Mouse (Mus musculus) midbrain, embryonic 16.5 days (tissue): ENCODE data around the gene Dip2b. TPM values are rescaled to one million over a fixed set of nuclear protein-coding genes. Genes with fewer than 3 reads are reported as not detected.

Experiments
- ATAC-seq: fragments of 200-750 bp; cut with Nextera tagmentation; 2 replicates; pipeline ENCODE4 v1.8.0; 2017; ENCODE audit warnings: moderate TSS enrichment
- H3K27ac ChIP-seq: fragments of 300-500 bp; sonication (generic); 2 replicates; pipeline ENCODE4 v1.5.1; 2014; ENCODE audit warnings: mild to moderate bottlenecking, low read length, mixed read lengths
- H3K27me3 ChIP-seq: fragments of 300-500 bp; sonication (generic); 2 replicates; pipeline ENCODE4 v1.6.1; 2014; ENCODE audit warnings: low read depth, low read length, mixed read lengths; ENCODE audit not compliant: control insufficient read depth, insufficient read depth
- H3K36me3 ChIP-seq: fragments of 300-500 bp; sonication (generic); 2 replicates; pipeline ENCODE4 v1.6.1; 2014; ENCODE audit warnings: mild to moderate bottlenecking, low read length, moderate library complexity, mixed read lengths; ENCODE audit not compliant: control insufficient read depth, insufficient read depth
- H3K4me1 ChIP-seq: fragments of 300-500 bp; sonication (generic); 2 replicates; pipeline ENCODE4 v1.6.1; 2014; ENCODE audit warnings: mild to moderate bottlenecking, low read length, mixed read lengths; ENCODE audit not compliant: control insufficient read depth, insufficient read depth
- H3K4me2 ChIP-seq: fragments of 300-500 bp; sonication (generic); 2 replicates; pipeline ENCODE4 v1.6.1; 2014; ENCODE audit warnings: mild to moderate bottlenecking, low read length, mixed read lengths
- H3K4me3 ChIP-seq: fragments of 300-500 bp; sonication (generic); 2 replicates; pipeline ENCODE4 v1.5.1; 2014; ENCODE audit warnings: low read depth, mild to moderate bottlenecking, low read length, moderate library complexity, mixed read lengths
- H3K9ac ChIP-seq: fragments of 300-500 bp; sonication (generic); 2 replicates; pipeline ENCODE4 v1.6.1; 2014; ENCODE audit warnings: low read depth, low read length, mixed read lengths
- H3K9me3 ChIP-seq: fragments of 300-500 bp; sonication (generic); replicated peaks from 2 replicates; pipeline ENCODE4 v1.6.1; 2014; ENCODE audit warnings: mild to moderate bottlenecking, low read length, mixed read lengths; ENCODE audit not compliant: control insufficient read depth, poor library complexity, severe bottlenecking
- WGBS: fragments of 180-500 bp; shearing (Covaris S2); extraction: QIAGEN DNeasy Blood & Tissue Kit; methylation state at CpG from one replicate; pipeline ENCODE4 v1.1.7; 2014; 5-methylcytosine and 5-hydroxymethylcytosine counted together
- polyA plus RNA-seq: library from polyadenylated mRNA; unstranded; fragments of >200 nt; fragmentation: Nextera tagmentation; extraction: Ambion mirVana; gene quantifications from 2 replicates; pipeline ENCODE4 v1.2.1, GENCODE M21; 2015

Dip2b gene
- polyA plus RNA-seq: 16.5 and 18.3 TPM in 2 replicates

DNA sequence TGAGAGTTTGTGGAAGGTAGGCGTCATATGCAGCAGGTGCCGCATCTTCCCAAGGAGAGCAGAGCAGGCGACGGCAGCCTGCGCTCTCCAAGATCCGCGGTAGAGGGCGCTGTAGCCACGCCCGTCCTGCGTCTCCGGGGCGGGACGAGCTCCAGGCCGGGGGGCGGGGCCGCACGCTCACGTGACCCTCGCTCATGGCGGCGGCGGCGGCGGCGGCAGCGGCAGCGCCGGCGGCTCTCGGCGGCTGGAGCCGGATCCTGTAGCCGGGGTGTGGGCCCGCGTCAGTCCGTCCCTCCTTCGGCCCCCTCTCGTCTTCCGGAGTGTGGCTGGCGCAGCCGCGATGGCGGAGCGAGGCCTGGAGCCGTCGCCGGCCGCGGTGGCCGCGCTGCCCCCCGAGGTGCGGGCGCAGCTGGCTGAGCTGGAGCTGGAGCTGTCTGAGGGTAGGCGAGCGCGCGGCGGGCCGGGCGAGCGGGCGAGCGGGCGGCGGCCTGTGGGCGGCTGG is at the start of gene Dip2b:
TSS of gene Dip2b (plus strand) at position 195 of the 502 bp plus-strand sequence.
- Histone ChIP-seq H3K9me3 (no peaks in the 10 kb centered on the region), H3K9ac (peak within 1 kb of the TSS; percentile 99), H3K4me1 (peaks cover 24% of the 10 kb centered on the region), H3K4me2 (peak within 1 kb of the TSS; percentile 74), H3K27ac (peak within 1 kb of the TSS; percentile 99), H3K36me3 (no peaks in the 10 kb centered on the region), H3K27me3 (no peaks in the 10 kb centered on the region), H3K4me3 (peak within 1 kb of the TSS; percentile 91)
- peak; percentile 92 for ATAC-seq
- WGBS: 0% methylated on average over 32 of the region's 68 CpGs

DNA sequence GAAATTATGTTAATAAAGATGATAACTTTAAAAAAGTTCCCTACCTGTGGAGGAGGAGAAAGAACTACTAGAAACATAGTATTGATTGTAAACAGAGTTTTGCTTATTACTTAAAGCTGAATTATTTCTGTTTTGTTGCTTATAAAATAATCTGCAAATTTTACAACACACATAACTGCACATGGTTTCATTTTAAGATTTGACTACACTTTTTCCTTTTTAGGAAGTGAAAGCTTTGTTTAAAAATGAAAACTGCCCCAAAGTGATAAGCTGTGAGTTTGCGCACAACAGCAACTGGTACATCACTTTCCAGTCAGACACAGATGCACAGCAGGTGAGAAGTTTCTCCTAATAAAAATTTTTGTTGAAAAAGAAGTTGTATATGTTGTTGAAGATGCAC is 45.4 kb upstream of the Dip2b start:
- no peak overlapping the region for H3K9ac ChIP-seq
- no peak overlapping the region for H3K27ac ChIP-seq
- peaks cover 8% of the 10 kb centered on the region for H3K36me3 ChIP-seq
- ATAC-seq: no peak
- H3K4me2 ChIP-seq: no peak overlapping the region
- no peaks in the 10 kb centered on the region for H3K4me1 ChIP-seq
- H3K9me3 ChIP-seq: no peaks in the 10 kb centered on the region
- H3K27me3 ChIP-seq: no peaks in the 10 kb centered on the region
- no peak overlapping the region for H3K4me3 ChIP-seq
- WGBS: 100% methylated on average over 1 of the region's 1 CpGs

DNA sequence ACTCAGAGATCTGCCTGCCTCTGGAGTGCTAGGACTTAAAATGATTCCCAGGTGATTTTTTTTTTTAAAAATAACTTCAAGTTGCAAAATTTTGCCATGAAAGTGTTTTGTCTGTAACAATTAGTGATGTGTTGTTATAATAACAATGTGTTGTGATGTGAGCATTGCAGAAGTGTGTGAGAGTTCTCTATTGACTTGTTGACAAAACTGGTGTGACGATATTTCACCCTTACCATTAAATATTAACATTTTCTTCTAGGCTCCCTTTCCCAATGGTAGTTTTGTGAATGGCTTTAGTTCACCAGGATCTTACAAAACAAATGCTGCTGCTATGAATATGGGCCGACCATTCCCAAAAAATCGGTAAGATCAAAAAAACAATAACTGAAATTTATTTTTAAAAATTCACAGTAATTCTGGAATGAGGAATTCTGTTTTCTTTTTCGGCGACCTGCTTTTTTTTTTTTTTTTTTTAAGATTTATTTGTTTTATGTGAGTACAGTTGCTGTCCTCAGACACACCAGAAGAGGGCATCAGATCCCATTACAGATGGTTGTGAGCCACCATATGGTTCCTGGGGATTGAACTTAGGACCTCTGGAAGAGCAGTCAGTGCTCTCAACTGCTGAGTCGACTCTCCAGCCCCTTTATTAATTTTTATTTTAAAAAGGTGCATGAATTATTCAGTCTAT is 41.2 kb upstream of the Dip2b start:
- H3K27ac ChIP-seq: no peak overlapping the region
- WGBS: 94% methylated on average over 6 of the region's 6 CpGs
- no peak for ATAC-seq
- H3K9me3 ChIP-seq: no peaks in the 10 kb centered on the region
- no peak overlapping the region for H3K4me2 ChIP-seq
- H3K9ac ChIP-seq: no peak overlapping the region
- H3K4me1 ChIP-seq: no peaks in the 10 kb centered on the region
- H3K4me3 ChIP-seq: no peak overlapping the region
- no peaks in the 10 kb centered on the region for H3K27me3 ChIP-seq
- peaks cover 17% of the 10 kb centered on the region for H3K36me3 ChIP-seq

DNA sequence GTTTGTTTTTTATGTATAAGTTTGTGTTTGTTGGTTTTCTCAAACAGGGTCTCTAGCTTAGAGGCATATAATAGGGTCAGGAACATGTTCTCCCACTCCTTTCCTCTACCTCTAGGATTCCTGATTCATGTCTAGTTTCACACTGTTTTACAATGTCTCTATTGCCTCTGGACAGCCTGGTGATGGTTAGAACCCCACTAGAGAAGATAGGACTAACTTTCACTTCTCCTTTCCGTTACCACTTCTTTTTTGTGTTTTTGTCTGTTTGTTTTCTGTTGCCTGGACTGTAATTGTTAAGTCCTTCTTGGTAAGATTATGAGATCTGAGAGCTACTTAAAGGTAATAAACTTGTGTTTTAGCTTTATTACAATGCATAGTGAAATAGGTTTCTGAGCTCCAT is 39.1 kb upstream of the Dip2b start:
- H3K27me3 ChIP-seq: no peaks in the 10 kb centered on the region
- no peak overlapping the region for H3K27ac ChIP-seq
- no peaks in the 10 kb centered on the region for H3K4me1 ChIP-seq
- WGBS: 98% methylated on average over 1 of the region's 1 CpGs
- no peaks in the 10 kb centered on the region for H3K9me3 ChIP-seq
- H3K36me3 ChIP-seq: peaks cover 16% of the 10 kb centered on the region
- H3K9ac ChIP-seq: no peak overlapping the region
- no peak overlapping the region for H3K4me2 ChIP-seq
- no peak for ATAC-seq
- no peak overlapping the region for H3K4me3 ChIP-seq

DNA sequence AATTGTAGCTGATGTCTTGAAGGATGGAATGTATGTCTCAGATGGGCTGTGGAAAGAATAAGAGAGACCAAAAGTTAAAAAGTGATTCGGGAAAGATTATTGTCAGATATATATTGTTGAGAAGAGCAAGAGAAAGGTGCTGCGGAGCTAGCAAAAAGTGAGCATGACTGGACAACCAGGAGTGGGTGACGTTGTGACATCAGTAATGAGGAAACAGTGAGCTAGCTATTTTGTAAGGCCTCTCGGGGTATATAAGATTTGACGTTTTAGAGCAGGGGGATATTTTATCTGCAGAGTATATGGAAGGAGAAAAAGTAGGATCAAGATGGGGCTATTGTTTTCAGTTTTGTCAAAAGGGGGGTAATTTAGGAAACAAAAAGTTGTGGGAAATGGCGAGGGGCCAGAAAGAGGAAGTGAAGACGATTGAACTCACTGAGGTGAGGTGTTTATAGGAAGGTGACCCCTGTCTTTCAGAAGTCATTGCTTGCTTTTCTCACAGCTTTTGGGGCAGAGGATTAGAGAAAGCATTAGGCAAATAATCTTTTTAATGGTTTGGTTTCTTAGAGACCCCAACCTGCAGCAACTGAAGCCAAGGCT is 33.7 kb upstream of the Dip2b start:
- Histone ChIP-seq H3K36me3 (peaks cover 32% of the 10 kb centered on the region), H3K4me1 (no peaks in the 10 kb centered on the region), H3K4me2 (no peak overlapping the region), H3K4me3 (no peak overlapping the region), H3K27ac (no peak overlapping the region), H3K9me3 (no peaks in the 10 kb centered on the region), H3K27me3 (no peaks in the 10 kb centered on the region), H3K9ac (no peak overlapping the region)
- WGBS: 92% methylated on average over 7 of the region's 7 CpGs
- ATAC-seq: no peak

DNA sequence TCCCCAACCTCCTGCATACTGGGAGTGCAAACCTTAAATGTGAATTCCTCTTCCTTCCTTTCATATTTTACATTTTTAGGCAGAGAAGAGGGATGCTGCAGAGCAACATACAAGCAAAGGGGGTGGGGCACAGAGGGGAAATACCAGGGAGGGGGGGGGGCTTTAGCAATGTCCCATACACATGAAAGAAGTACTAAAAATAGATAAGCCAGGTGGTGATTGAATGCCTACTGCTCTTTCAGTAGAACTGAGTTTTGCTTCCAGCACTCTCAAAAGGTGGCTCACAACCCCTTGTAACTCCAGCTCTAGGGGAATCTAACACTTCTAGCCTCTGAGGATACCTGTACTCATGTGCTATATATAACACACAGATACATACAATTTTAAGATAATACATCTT is 32.3 kb upstream of the Dip2b start:
- no peak for ATAC-seq
- Histone ChIP-seq H3K27ac (no peak overlapping the region), H3K4me1 (no peaks in the 10 kb centered on the region), H3K36me3 (peaks cover 34% of the 10 kb centered on the region), H3K4me2 (no peak overlapping the region), H3K9ac (no peak overlapping the region), H3K27me3 (no peaks in the 10 kb centered on the region), H3K4me3 (no peak overlapping the region), H3K9me3 (no peaks in the 10 kb centered on the region)

DNA sequence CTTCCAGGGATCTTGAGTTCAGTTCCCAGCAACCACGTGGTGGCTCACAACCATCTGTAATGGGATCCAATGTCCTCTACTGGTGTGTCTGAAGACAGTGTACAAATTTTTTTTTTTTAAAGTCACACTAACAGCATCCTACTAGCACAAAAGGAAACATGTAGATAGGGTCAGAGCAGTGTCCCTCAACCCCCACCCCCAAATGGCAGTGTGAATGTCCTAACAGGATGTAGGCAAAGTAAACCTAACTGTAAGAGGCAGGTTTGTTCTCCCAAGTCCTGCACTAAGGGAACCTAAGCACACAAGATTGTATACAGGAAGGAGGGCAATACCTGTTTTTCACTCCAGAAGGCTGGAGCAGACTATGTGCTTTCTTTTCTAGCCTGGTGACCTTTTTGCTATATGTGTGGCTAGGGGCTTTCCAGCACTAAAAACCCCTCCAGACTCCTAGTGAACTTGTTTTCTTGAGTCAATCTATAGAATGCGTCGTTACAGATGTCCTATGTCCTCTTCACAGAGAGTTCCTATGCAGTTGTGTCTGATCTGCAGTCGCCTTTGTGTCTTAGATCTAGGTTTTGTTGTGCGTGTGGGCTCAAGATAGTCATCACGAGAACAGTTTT is 20.1 kb upstream of the Dip2b start:
- WGBS: 61% methylated on average over 6 of the region's 6 CpGs
- no peak for ATAC-seq
- Histone ChIP-seq H3K9me3 (no peaks in the 10 kb centered on the region), H3K36me3 (no peaks in the 10 kb centered on the region; the same call in 1 of the 2 replicates), H3K4me2 (no peak overlapping the region), H3K4me3 (no peak overlapping the region), H3K9ac (no peak overlapping the region), H3K27me3 (no peaks in the 10 kb centered on the region), H3K27ac (no peak overlapping the region), H3K4me1 (no peaks in the 10 kb centered on the region)

DNA sequence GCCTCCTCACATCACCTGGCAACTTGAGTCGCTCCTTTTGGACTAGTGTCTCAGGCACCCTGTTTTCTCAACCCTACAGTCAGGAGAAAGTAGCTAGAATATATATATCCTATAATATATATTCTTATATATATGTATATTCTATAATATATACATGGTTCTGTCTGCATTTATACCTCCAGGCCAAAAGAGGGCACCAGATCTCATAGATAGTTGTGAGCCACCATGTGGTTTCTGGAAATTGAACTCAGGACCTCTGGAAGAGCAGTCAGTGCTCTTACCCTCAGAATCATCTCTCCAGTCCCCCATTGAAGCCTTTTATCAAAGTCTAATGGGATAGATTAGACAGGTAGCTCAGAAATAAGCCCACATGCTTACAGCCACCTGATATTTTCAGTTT is 17.3 kb upstream of the Dip2b start:
- H3K4me1 ChIP-seq: no peaks in the 10 kb centered on the region
- no peak overlapping the region for H3K4me2 ChIP-seq
- ATAC-seq: no peak
- H3K9ac ChIP-seq: no peak overlapping the region
- H3K9me3 ChIP-seq: no peaks in the 10 kb centered on the region
- H3K4me3 ChIP-seq: no peak overlapping the region
- no peaks in the 10 kb centered on the region for H3K27me3 ChIP-seq
- WGBS: 90% methylated on average over 1 of the region's 1 CpGs
- no peaks in the 10 kb centered on the region for H3K36me3 ChIP-seq
- no peak overlapping the region for H3K27ac ChIP-seq

DNA sequence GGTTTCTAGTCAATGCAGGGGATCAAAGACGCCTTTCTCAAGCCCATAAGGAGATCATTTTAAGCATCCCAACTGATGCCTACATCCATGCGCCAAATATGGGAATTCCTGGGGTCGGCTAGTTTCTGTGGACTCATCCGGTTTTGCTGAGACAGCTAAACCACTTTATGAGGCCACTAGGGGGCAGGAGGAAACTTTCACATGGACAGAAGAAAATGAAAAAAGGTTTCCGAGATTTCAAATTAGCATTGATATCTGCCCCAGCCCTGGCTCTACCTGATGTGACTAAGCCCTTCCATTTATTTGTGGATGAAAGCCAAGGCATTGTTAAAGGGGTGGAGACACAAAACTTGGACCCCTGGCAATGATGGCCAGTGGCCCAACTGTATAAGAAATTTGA is 15.5 kb upstream of the Dip2b start:
- H3K36me3 ChIP-seq: no peaks in the 10 kb centered on the region
- ATAC-seq: no peak
- H3K27me3 ChIP-seq: no peaks in the 10 kb centered on the region
- no peaks in the 10 kb centered on the region for H3K4me1 ChIP-seq
- no peak overlapping the region for H3K4me2 ChIP-seq
- no peak overlapping the region for H3K9ac ChIP-seq
- H3K9me3 ChIP-seq: no peaks in the 10 kb centered on the region
- H3K27ac ChIP-seq: no peak overlapping the region
- no peak overlapping the region for H3K4me3 ChIP-seq
- 20% methylated on average over 5 of the region's 5 CpGs for WGBS
